Mouse (Mus musculus) small intestine, adult 2 months (tissue): ENCODE data around the gene Gm34653.

ENCODE experiments used
- CTCF ChIP-seq: fragments of 200-500 bp; IDR thresholded peaks from 2 replicates; pipeline ENCODE4 v1.5.1; 2012; ENCODE audit warnings: low read depth, mild to moderate bottlenecking, control low read depth, inconsistent platforms, low read length, moderate library complexity, mixed read lengths; ENCODE audit not compliant: insufficient replicate concordance, insufficient read length; ENCODE audit errors: extremely low read depth
- POLR2A ChIP-seq: fragments of 200-500 bp; IDR thresholded peaks from 2 replicates; pipeline ENCODE4 v1.6.1; 2012; ENCODE audit warnings: low read depth, mild to moderate bottlenecking, control low read depth, inconsistent platforms, low read length, moderate library complexity

- TF ChIP-seq CTCF (no peak), POLR2A (no peak)
Observed at GRCm38 (mm10) chr2:34884186-34884585, 51.4 kb downstream of the Gm34653 start.
